Mouse (Mus musculus): ENCODE measurements around the gene Trim66.
A peak's percentile ranks its signal among the peaks of the same experiment; 100 is the strongest.

The Trim66 gene

DNA sequence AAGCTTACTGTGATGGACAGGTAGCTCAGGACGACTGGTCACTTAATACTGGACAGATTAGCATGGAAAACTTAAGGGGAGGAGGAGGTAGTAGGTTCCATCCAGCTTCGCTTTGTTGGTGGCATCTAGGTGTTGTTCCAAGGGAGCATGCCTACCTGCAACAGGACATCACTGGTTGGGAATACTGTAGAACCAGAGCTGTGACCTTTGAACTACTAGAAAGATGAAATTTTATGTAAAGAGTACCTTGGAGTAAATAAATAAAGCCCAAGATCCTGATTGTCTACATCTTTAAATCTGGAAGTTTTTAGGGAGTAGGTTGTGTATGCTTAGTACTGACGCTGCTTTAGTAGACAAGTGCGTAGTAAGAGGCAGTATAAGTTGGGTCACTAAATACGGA lies 14.2 kb upstream of the Trim66 start:
- no peak for DNase-seq (ENCODE audit: low read depth, low spot score)

- no peak for DNase-seq (ENCODE audit: low read depth, low spot score)
These were observed 12.0 kb upstream of the Trim66 start for GRCm38 (mm10) chr7:109519936-109520335.

DNA sequence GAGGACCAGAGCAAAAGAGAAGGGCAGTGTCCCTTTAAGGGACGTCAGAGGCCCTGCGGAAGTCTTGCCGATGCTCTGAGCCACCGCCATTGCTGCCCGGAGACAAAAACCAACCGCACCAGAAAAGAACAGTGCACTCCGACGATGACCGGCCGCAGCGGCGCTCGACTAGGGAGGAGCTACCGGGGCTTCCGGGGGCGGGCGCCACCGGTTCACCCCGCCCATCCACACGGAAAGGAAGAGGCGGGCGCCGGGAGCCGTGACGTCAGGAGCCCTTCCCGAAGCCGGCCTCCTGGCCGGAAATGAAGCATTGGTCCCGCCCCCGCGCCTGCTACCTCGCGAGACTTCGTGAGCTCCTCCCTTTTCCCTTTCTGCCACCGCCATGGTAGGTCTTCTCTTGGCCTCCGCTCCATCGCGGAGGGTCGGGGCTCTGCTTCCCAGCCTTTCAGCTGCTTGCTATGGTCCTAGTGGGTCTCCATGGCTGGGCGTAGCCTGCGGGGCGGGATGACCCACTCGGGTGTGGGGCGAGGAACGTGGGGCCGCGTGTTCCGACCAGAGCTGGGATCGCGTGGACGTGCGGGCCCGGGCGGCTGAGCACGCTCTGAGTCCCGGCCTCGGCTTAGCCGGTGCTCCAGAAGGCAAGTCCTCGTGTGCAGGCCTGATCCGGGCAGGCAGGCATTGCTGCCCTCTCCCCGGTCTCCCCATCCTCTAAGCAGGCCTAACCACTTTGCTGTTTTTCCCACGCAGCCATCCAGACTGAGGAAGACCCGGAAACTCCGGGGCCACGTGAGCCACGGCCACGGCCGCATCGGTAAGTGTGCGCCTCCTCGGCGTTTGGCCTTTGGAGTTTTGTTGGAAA lies 11.1 kb upstream of the Trim66 start, which contains the start of gene Rpl27a:
Gene Rpl27a (plus strand): TSS at position 310 of the 859 bp plus-strand sequence.
- DNase-seq (ENCODE audit: low read depth, low spot score), result peak; percentile 97

GRCm38 (mm10) chr7:109518036-109518681 lies 10.2 kb upstream of the Trim66 start:
- peak; percentile 58 for DNase-seq (ENCODE audit: low read depth, low spot score)

DNA sequence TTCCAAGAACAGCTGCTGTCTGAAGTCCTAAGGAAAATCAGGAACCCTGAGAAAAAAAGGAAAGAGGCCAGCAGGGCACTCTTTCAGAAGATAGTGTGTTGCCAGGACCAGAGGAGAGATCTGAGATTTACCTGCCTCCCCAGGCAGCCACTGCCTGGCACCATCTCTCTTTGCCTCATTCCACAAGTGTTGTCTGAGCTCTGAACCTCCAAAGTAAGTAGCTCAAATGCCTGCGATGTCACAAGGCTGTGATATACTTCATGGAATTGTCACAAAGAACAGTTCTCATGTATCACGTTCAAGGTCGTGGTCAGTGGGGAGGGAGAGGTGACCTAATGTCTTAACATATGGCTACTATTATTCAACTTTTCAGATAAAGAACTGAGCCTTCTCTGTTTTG lies 8.6 kb upstream of the Trim66 start:
- no peak for DNase-seq (ENCODE audit: low read depth, low spot score)

- DNase-seq (ENCODE audit: low read depth, low spot score), result no peak
These were observed 3.9 kb upstream of the Trim66 start for GRCm38 (mm10) chr7:109511838-109512237.

DNA sequence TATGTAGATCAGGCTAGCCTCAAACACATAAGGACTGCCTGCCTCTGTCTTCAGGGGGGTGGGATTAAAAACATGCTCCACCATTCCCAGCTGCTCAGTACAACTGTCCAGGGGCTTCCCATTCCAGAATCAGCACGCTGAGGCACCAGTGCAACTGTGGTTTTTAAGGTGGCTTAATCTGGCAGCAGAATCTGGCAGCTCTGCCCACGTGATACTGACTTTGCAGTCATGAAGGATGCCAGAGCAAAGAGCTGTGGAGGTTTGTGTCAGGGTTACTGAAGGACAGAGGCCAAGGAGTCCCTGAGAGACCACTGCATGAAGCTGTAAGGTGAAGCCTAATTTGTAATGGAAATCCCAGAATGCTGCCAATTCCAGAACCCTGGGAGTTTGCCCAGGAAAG lies 2.9 kb upstream of the Trim66 start:
- DNase-seq (ENCODE audit: low read depth, low spot score), result no peak

GRCm38 (mm10) chr7:109507572-109507971 lies 362 bp downstream of the Trim66 start:
- no peak for DNase-seq (ENCODE audit: low read depth, low spot score)

DNA sequence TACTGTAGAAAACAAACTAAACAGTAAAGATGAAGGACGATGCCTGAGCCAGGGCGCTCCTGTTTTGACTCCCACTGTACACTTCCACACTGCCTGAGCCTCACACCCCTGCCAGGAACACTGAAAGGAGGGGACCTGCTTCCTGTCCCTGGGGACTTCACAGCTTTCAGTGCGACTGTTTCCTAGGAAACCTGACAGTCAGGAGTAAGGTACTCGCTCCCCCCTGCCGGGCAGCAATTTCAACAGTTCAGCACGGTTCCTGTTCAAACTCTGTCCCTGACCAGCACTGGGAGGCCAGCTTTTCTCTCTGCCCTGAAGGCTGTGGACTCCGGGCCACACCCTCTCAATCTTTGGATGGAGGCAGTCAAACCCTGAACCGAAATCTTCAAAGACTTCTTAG lies 815 bp downstream of the Trim66 start:
- DNase-seq (ENCODE audit: low read depth, low spot score), result no peak

GRCm38 (mm10) chr7:109497507-109497906 lies 10.4 kb downstream of the Trim66 start:
- DNase-seq (ENCODE audit: low read depth, low spot score), result no peak

- no peak for DNase-seq (ENCODE audit: low read depth, low spot score)
These were observed 14.3 kb downstream of the Trim66 start for GRCm38 (mm10) chr7:109493319-109494316.

DNA sequence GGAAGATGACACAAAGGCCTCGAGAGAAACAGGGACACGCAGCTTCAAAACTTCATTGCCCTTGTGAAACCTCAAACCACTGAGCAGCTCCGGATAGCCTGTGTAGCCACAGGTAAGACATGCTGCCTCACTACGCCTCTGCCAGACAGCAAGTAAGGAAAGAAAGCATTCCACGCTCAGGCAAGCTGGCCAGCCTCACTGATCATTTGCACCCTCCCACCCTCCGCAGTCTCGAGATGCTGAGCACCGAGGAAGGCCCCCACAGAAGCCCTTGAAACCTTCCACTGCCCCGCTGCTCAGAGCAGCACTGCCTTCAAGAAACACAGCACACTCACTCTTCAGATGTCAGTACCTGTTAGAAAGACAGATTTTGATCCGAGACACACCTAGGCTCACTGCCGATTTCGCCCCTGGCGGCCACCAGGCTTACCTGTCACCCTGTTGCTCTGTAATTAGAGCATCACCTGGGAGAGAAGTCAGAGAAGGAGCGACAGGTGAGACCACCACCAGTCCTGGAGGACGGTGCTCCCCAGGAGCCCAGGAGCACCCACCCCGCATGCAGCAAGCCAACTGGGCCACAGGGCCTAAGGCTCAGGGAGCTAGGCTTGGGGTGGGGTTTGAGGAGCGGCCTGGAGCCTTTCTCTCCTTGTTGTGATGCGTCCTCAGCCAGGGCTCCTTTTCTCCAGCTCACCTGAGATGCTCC lies 15.2 kb downstream of the Trim66 start:
- no peak for DNase-seq (ENCODE audit: low read depth, low spot score)

GRCm38 (mm10) chr7:109484221-109484620 lies 23.7 kb downstream of the Trim66 start:
- no peak for DNase-seq (ENCODE audit: low read depth, low spot score)

GRCm38 (mm10) chr7:109480765-109481197 lies 27.2 kb downstream of the Trim66 start:
- no peak for DNase-seq (ENCODE audit: low read depth, low spot score)

GRCm38 (mm10) chr7:109477926-109478325 lies 30.0 kb downstream of the Trim66 start:
- DNase-seq (ENCODE audit: low read depth, low spot score), result no peak

GRCm38 (mm10) chr7:109470700-109471099 lies 37.2 kb downstream of the Trim66 start:
- DNase-seq (ENCODE audit: low read depth, low spot score), result no peak

- DNase-seq (ENCODE audit: low read depth, low spot score), result no peak
These were observed 39.7 kb downstream of the Trim66 start for GRCm38 (mm10) chr7:109468262-109468701.

DNA sequence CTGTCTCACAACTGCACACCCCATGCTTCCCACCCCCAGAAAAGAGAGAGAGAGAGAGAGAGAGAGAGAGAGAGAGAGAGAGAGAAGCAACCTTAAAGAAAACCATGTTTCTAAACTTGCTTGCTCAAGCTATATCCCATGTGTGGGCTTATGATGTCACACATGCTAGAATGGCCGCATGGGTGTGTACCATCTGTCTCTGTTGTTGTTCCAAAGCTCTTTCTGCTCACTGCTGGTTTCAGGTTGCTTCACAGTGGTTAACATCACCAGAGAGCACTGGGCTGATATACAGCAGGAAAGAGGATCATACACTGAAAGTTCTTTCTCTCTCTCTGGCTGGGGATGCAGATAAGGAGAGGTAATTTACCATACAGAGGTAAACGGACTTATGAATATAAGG lies 40.3 kb downstream of the Trim66 start:
- no peak for DNase-seq (ENCODE audit: low read depth, low spot score)

DNA sequence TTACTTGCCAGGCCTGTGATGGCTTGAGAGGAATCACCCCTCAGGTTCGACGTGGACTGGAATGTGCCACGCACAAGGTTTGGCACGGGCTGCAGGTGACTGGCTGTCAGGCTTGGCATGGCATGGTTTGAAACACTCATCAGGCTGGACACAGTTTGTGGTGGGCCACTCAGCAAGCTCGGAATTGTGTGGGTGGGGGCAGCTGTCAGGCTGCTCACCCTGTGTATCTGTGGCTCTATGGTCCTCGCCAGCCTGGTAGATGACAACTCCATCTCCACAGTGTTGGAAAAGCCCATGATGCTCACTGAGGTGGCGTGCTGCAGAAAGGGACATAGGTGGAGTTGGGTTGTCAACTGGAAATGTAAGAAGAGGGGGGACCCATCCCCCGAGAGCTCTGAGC lies 47.2 kb downstream of the Trim66 start:
- no peak for DNase-seq (ENCODE audit: low read depth, low spot score)

GRCm38 (mm10) chr7:109456563-109456962 lies 51.4 kb downstream of the Trim66 start:
- no peak for DNase-seq (ENCODE audit: low read depth, low spot score)

- no peak for DNase-seq (ENCODE audit: low read depth, low spot score)
These were observed 52.2 kb downstream of the Trim66 start for GRCm38 (mm10) chr7:109455748-109456147.
